Mouse (Mus musculus) stomach, postnatal 0 days (tissue): Measurements from ENCODE around the gene Zdhhc17. TPM values are rescaled to one million over a fixed set of nuclear protein-coding genes. Genes with fewer than 3 reads are reported as not detected.

ENCODE experiments used
- ATAC-seq: fragments of 200-750 bp; cut with Nextera tagmentation; 2 replicates; pipeline ENCODE4 v1.8.0; 2017; ENCODE audit not compliant: low FRiP score, low TSS enrichment
- DNase-seq: peaks from one replicate; pipeline ENCODE4 v3.0.0-alpha.2; 2016; ENCODE audit warnings: low spot score
- H3K27ac ChIP-seq: fragments of 300-500 bp; sonication (generic); replicated peaks from 2 replicates; pipeline ENCODE4 v1.5.1; 2014; ENCODE audit warnings: mild to moderate bottlenecking, control low read depth
- H3K27me3 ChIP-seq: fragments of 300-500 bp; sonication (generic); 2 replicates; pipeline ENCODE4 v1.6.1; 2014; ENCODE audit warnings: low read length; ENCODE audit not compliant: control insufficient read depth, insufficient read depth
- H3K36me3 ChIP-seq: fragments of 300-500 bp; sonication (generic); 2 replicates; pipeline ENCODE4 v1.6.1; 2014; ENCODE audit warnings: low read length, mixed read lengths; ENCODE audit not compliant: control insufficient read depth, insufficient read depth
- H3K4me1 ChIP-seq: fragments of 300-500 bp; sonication (generic); replicated peaks from 2 replicates; pipeline ENCODE4 v1.6.1; 2014; ENCODE audit warnings: antibody characterized with exemption; ENCODE audit not compliant: control insufficient read depth, insufficient read depth
- H3K4me2 ChIP-seq: fragments of 300-500 bp; sonication (generic); replicated peaks from 2 replicates; pipeline ENCODE4 v1.6.1; 2014; ENCODE audit warnings: low read depth, mild to moderate bottlenecking, control low read depth, moderate library complexity
- H3K4me3 ChIP-seq: fragments of 300-500 bp; sonication (generic); 2 replicates; pipeline ENCODE4 v1.5.1; 2014; ENCODE audit warnings: low read depth, low read length, control low read depth
- H3K9ac ChIP-seq: fragments of 300-500 bp; sonication (generic); 2 replicates; pipeline ENCODE4 v1.6.1; 2014; ENCODE audit warnings: mild to moderate bottlenecking, low read length, control low read depth, mixed read lengths
- H3K9me3 ChIP-seq: fragments of 300-500 bp; sonication (generic); 2 replicates; pipeline ENCODE4 v1.6.1; 2016; ENCODE audit warnings: low read length; ENCODE audit not compliant: control insufficient read depth
- CTCF ChIP-seq: IDR thresholded peaks from 2 replicates; pipeline ENCODE4 v1.5.1; 2016; ENCODE audit warnings: antibody characterized with exemption, low read depth, mild to moderate bottlenecking, moderate library complexity
- EP300 ChIP-seq: optimal IDR thresholded peaks from 2 replicates; pipeline ENCODE3; 2016; ENCODE audit warnings: antibody characterized with exemption
- WGBS: fragments of 180-500 bp; shearing (Covaris S2); extraction: QIAGEN DNeasy Blood & Tissue Kit; methylation state at CpG from one replicate; pipeline ENCODE4 v1.1.7; 2014; 5-methylcytosine and 5-hydroxymethylcytosine counted together
- polyA plus RNA-seq: library from polyadenylated mRNA; unstranded; fragments of >200 nt; fragmentation: Nextera tagmentation; extraction: Ambion mirVana; gene quantifications from 2 replicates; pipeline ENCODE4 v1.2.1, GENCODE M21; 2015

The Zdhhc17 gene
- polyA plus RNA-seq = 6.1 and 6.4 TPM in 2 replicates

DNA sequence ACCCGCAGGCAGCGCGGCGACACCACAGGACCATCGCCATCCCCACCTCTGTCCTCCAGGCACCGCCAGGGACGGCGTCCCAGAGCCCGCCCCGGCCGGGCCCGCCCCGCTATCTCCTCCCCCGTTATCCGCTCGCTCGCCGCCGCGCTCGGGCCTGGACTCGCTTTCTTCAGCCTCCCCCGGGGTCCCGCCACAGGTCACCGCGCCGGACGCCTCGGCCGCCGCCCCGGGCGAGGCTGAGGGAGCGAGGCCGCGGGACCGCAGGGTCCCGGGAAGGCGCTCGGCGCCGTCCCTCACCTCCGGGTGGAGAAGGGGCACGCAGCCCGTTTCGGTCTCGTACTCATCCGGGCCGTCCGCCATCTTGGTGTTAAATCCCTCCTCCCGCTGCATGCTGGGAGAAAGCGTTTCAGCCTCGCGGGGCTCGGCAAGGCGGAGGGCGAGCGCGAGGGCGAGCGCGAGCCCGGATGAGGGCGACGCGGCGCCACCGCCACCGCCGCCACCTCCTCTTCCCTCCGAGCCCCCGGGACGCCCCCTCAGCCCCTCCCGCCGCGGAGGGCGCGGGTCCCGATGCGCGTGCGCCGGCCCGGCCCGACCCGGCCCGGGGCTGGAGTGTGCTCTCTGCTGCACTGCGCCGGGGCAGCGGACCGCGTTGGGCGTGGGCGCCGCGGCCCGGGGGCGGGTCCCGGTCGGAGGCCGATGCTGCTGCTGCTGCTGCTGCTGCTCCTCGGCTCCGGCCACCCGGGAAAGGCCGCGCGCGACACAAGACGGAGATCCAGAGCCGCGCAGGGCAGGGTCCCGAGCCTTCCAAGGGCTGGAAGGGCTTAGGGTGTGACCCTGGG, at the start of gene Zdhhc17:
Gene Zdhhc17 (minus strand): TSS at position 500 of the 839 bp plus-strand sequence.
- TF ChIP-seq CTCF (no peak), EP300 (no peak)
- Histone ChIP-seq H3K9ac (peak within 1 kb of the TSS; percentile 97), H3K4me2 (peak within 1 kb of the TSS; percentile 69), H3K4me3 (peak within 1 kb of the TSS; percentile 96), H3K9me3 (no peaks in the 10 kb centered on the region), H3K27me3 (no peaks in the 10 kb centered on the region), H3K36me3 (no peaks in the 10 kb centered on the region), H3K4me1 (no peaks in the 10 kb centered on the region), H3K27ac (peak within 1 kb of the TSS; percentile 96)
- under 1% methylated on average over 46 of the region's 112 CpGs for WGBS
- peak; percentile 87 for DNase-seq
- ATAC-seq = peak; percentile 92

DNA sequence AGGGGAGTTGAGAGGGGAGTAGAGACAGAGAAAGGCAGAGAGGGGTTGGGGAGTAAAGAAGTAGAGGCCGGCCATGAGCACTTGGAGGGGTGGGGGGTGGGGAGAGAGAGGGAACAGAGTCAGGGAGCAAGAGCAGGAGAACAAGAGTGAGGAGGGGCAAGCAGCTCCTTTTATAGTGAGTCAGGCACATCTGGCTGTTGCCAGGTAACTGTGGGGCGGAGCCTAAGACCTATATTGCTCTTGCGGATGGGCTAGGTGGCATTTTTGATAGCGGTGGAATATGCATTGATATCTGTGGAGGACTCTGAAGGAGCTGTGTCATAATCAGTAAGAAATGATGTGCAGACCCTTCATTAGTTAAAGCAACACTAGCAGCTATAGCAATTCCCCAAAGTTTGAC, 45.8 kb upstream of the Zdhhc17 start:
- no peaks in the 10 kb centered on the region for H3K4me1 ChIP-seq
- no peak overlapping the region for H3K4me2 ChIP-seq
- 63% methylated on average over 4 of the region's 4 CpGs for WGBS
- TF ChIP-seq EP300 (no peak), CTCF (no peak)
- no peak overlapping the region for H3K27ac ChIP-seq
- ATAC-seq (no peak), DNase-seq (no peak)
- no peak overlapping the region for H3K4me3 ChIP-seq
- no peak overlapping the region for H3K9ac ChIP-seq
- no peaks in the 10 kb centered on the region for H3K27me3 ChIP-seq
- no peaks in the 10 kb centered on the region for H3K9me3 ChIP-seq
- H3K36me3 ChIP-seq = no peaks in the 10 kb centered on the region

DNA sequence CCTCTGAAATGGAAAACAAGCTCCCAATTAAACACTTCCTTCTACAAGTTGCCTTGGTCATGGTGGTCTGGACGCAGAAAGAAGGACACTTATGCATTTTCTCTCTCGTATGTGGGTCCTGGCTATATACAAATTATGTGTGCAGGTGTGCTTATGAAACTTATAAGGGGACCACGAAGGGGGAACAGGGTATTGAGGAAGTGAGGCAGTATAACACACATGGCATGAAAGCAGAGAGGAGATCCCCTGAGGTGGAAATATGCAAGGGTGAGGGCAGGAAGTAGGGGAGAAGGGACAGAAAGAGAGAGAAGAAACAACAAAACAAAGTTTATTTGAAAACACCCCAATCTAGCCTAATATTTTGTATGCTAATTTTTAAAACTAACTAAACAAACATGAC, 41.7 kb upstream of the Zdhhc17 start:
- no peak overlapping the region for H3K4me3 ChIP-seq

DNA sequence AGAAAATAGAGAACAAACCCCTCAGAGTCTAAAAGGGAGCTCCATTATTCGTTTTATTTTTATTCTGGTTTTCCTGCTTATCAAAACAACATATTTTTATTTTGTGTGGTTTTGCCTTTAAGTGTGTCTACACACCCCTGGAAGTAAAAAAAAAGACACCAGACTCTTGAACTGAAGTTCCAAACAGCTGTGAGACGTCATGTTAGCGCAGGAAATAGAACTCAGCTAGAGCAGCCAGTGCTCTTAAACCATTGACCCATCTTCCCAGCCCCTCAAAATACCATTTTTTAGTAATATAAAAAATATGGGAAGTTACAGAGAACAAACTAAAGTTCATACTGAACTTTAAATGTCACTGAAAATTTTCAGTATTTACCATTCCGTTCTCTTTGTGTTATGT, 40.6 kb upstream of the Zdhhc17 start:
- H3K9ac ChIP-seq = no peak overlapping the region
- no peak overlapping the region for H3K4me3 ChIP-seq
- no peak overlapping the region for H3K27ac ChIP-seq
- 62% methylated on average over 4 of the region's 4 CpGs for WGBS
- H3K27me3 ChIP-seq = no peaks in the 10 kb centered on the region
- H3K9me3 ChIP-seq = no peaks in the 10 kb centered on the region
- no peaks in the 10 kb centered on the region for H3K4me1 ChIP-seq
- ATAC-seq (no peak), DNase-seq (no peak)
- no peak overlapping the region for H3K4me2 ChIP-seq
- TF ChIP-seq EP300 (no peak), CTCF (no peak)
- no peaks in the 10 kb centered on the region for H3K36me3 ChIP-seq

More for the DNA sequence above, 41.7 kb upstream of the Zdhhc17 start:
- DNase-seq = no peak
- no peak for ATAC-seq
- H3K4me2 ChIP-seq = no peak overlapping the region
- 85% methylated on average over 3 of the region's 3 CpGs for WGBS
- no peak overlapping the region for H3K9ac ChIP-seq
- TF ChIP-seq CTCF (no peak), EP300 (no peak)
- H3K4me1 ChIP-seq = no peaks in the 10 kb centered on the region
- H3K27ac ChIP-seq = no peak overlapping the region
- H3K9me3 ChIP-seq = no peaks in the 10 kb centered on the region
- no peaks in the 10 kb centered on the region for H3K36me3 ChIP-seq
- no peaks in the 10 kb centered on the region for H3K27me3 ChIP-seq

GRCm38 (mm10) chr10:111050061-111050460, 40.1 kb upstream of the Zdhhc17 start:
- TF ChIP-seq EP300 = no peak
- no peak for TF ChIP-seq CTCF
- Histone ChIP-seq H3K27ac (no peak overlapping the region), H3K9ac (no peak overlapping the region), H3K27me3 (no peaks in the 10 kb centered on the region), H3K4me1 (no peaks in the 10 kb centered on the region), H3K9me3 (no peaks in the 10 kb centered on the region), H3K4me2 (no peak overlapping the region), H3K36me3 (no peaks in the 10 kb centered on the region), H3K4me3 (no peak overlapping the region)
- ATAC-seq = no peak
- WGBS = 62% methylated on average over 3 of the region's 3 CpGs
- DNase-seq = no peak

- Histone ChIP-seq H3K27ac (no peak overlapping the region), H3K9me3 (peaks cover 3% of the 10 kb centered on the region; the same call in 1 of the 2 replicates), H3K36me3 (no peaks in the 10 kb centered on the region), H3K9ac (no peak overlapping the region), H3K27me3 (no peaks in the 10 kb centered on the region), H3K4me3 (no peak overlapping the region), H3K4me1 (no peaks in the 10 kb centered on the region), H3K4me2 (no peak overlapping the region)
- 66% methylated on average over 7 of the region's 7 CpGs for WGBS
- no peak for ATAC-seq
- no peak for DNase-seq
- TF ChIP-seq CTCF (no peak), EP300 (no peak)
Measured at GRCm38 (mm10) chr10:111047895-111048294, 38.0 kb upstream of the Zdhhc17 start.
